Mouse (Mus musculus): ENCODE data around the gene Kel.

Kel gene

DNA sequence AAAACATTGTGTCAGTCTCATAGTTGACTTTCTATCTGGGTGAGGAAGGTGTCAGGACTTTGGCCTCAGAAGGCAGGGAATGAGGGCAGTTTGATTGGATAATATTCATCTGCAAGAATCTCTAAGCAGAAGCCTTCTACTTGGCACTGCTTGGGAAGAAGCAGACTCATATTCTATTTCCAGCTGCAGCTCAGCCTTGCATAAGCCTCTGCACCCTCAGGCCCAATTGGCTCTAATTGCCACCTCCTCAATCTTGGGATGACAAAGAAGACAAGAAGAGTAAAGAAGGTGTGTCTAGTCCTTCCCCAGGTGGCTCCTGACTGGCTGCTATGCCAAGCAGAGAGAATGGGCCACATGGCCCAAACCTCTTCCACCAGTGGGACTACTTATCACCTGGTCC lies 57.5 kb downstream of the Kel start:
- in situ Hi-C loops (cut with MboI, MseI) = loop anchor here in 1 of 2 experiments (5.0 kb wide), 1 partner anchor 106 kb away; no protein-coding TSS in a partner anchor

DNA sequence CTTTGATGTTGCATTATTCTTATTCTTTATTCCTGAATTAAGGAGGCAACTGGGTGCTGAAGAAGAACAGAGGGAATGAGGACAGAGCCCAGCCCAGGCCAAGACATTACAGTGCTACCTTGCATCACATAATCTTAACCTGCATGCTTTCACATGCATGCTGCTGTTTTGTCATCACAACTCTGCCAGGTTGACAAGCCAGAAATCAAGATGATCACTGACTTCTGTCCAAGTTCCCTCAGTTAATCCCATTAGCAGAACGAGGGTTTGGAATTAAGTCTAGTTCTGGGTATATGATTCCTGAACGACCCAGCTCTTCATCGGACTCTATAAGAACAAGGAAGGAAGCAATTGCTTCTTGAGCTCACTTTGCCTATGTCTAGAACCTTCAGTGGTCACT lies 57.9 kb downstream of the Kel start:
- in situ Hi-C loops (cut with MboI, MseI) = loop anchor here in 1 of 2 experiments (5.0 kb wide), 1 partner anchor 106 kb away; no protein-coding TSS in a partner anchor

DNA sequence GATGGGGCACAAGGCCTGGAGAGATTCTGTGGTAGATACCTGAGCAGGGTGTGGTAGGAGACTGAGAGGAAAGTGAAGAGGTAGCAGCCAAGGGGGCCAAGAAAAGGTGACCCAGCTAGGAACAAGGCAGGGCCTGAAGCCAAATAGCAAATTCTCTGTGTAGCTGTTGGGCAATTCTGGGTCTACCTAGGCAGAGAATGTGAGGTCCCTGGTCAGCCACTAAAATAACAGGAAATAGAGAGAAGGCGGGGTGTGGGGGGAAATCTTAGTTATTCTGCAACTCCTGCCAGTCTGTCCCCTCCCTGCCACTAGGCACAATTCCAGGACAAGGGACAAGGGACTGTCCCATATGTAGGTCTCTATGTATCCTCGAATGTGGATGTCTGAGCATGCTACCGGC lies 60.9 kb downstream of the Kel start:
- in situ Hi-C loops (cut with MboI, MseI) = no loop called here

DNA sequence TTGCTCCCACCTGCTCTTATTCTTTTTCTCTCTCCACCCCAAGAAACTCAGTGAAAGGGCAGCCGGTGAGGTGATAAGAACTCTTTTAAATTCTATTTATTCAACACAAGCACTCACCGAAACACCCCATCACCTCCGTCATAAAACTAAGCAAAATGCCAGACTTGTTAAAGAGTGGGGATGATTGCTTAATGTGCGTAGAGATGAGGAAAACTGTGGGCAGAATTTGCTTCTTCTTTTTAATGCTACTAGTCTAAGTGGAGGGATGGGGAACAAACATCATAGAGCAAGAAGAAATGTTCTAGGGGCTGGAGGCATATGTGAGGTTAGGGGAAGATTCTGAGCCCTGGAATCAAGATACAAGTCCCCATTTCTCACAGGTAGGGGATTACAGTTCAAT lies 61.4 kb downstream of the Kel start:
- in situ Hi-C loops (cut with MboI, MseI) = no loop called here

DNA sequence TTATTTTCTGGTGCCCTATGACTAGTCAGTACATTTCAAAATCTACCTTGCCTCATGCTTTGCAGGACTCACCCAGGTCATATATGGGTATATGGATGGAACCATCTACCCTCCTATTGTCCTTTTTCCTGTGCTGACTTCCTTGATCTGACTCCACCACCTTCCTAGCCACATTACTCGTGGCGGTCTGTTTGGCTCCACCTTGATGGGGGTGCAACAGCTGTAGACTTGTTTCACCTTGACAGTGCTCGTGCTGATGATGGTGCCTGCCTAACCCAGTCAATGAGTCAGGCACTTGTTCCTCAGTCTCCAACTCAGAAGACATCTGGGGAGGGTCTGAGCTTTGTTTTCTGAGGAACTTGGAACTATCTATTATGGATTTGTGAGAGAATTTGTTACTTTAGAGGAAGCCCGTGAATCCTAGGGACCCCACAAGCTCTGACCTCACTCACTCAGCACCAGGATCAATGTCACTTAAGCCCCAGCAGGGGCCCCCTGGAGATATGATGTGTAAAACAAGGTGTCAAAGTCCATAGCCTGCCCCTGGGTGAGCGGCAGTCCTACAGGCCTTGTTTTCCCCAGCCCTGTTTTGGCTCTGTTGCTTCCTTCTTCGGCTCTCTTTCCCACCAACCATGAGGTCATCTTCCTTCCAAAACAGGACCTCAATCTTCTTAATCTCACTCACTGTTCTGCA lies 62.8 kb downstream of the Kel start:
- in situ Hi-C loops (cut with MboI, MseI) = no loop called here

- in situ Hi-C loops (cut with MboI, MseI) = no loop called here
Measured at GRCm38 (mm10) chr6:41640449-41640848, 63.7 kb downstream of the Kel start.

- in situ Hi-C loops (cut with MboI, MseI) = loop anchor here in 1 of 2 experiments (10.0 kb wide), 1 partner anchor 953 kb away; no protein-coding TSS in a partner anchor
Measured at GRCm38 (mm10) chr6:41637927-41638506, 66.1 kb downstream of the Kel start.

DNA sequence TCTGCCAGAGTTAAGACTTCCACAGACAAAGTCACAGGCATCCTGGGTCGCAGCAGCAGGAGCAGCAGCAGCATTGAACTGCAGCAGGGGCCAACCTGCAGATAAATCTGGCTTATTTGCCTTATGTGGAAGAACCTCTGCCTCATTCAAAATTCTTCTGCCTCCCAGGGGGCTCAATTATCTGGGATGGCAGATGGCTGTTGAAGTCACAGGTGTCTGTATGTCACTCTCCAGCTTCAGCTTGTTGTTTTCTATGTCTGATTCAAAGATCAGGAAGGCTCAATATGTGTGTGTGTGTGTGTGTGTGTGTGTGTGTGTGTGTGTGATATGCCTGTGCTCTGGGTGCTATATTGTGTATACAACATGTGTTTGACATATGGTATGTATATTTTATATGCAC lies 66.7 kb downstream of the Kel start:
- in situ Hi-C loops (cut with MboI, MseI) = loop anchor here in 1 of 2 experiments (10.0 kb wide), 1 partner anchor 953 kb away; no protein-coding TSS in a partner anchor
